Mouse (Mus musculus): ENCODE measurements at regions not wholly inside any gene's neighbourhood (a gene's known extent, or its start where the extent isn't known, plus 50 kb on each side); places are given as distances from the start of the nearest gene placed in this dataset.

DNA sequence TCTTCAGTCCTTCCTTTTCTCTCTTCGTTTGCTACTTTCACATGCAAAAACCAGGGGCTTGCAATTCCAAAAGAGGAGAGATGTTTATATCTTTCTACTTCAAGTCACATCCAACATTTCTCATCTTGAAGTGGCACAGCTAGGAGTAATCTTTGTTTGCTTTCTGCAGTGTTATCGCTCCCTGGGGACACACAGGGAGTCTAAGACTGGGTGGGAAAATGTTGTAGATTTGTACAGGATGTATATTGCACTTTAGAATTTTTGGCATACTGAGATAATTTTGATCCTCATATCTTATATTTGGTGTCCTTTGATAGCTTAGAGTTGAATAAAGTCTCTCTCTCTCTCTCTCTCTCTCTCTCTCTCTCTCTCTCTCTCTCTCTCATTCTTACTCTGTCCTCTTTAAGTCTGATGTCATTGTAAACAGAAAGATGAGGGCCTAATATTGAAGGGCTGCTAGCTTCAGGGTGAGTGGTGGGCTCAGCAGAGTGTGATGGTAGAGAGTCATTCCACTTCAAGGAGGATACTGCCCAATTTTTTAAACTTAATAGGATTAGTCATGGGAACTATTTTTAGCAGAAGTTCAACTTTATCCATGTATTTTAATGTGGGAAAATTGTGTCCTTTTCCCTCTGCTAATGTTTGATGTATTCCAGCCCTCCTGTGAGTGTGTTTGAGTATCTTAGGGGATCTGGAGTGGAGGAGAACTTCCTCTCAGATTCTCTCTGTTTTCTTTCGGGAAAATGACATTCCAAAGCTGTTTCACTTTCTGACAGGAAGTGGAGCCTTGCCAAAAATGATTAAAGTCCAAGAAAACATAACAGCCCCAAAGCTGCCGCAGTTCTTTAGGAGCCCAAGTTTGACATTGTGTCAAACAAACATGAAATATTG lies 397.3 kb upstream of the Zeb2 start:
- no peak for DNase-seq (ENCODE audit: low read depth, low spot score)

DNA sequence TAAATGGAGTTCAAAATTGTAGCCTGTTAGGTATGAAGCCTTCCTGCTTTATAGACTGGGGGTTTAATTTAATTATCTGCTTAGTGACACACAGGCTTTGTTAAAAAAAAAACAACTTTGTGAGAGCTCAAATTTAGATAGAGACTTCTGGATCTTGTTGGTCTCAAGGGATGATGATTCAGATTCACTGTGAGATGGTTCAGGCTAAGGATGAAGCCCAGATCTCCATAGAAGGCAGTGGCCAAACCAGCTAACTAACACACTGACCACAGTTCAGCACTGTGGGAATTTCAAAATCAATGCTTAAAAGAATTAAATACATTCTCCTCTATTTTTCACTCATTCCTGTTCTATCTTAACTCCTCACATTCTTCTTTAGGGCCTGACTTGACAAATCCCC lies 395.7 kb upstream of the Zeb2 start:
- DNase-seq (ENCODE audit: low read depth, low spot score) = no peak

DNA sequence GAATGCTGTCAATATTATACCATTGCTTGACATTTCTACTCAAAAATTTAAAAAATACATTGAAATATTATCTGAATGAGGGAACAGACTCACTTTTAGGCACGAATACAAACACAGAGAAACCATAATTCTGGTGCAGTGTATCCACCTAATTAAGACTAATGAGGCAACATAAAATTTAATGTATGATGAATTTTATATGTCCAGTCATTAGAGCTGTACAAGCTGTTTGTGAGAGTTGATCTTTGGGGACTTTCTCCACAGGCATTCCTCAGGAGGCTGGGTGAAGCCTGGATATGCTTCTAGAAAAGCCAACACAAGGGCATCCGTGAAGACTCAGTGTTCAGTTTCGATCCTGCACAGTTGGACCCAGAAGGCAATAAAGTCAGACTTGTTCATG lies 394.6 kb upstream of the Zeb2 start:
- DNase-seq (ENCODE audit: low read depth, low spot score) = no peak

DNA sequence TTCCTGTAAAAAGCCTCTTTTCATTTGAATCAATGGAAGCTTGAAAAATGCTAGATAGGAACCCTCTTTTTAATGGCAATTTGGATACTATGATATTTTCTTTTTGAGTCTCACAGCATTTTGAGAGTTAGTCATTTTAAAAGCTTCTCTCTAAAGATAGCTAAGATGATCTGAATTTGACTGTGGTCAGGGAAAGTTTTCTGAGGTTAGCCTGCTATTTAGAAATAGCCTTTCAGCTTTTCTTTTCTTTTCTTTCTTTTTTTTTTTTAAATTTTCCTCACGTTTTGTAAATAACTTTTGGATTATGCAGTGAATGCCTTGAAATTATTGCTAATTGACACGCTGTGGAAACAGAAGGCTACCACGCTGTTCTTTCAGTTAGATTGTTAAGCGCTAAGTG lies 387.3 kb upstream of the Zeb2 start:
- no peak for DNase-seq (ENCODE audit: low read depth, low spot score)

DNA sequence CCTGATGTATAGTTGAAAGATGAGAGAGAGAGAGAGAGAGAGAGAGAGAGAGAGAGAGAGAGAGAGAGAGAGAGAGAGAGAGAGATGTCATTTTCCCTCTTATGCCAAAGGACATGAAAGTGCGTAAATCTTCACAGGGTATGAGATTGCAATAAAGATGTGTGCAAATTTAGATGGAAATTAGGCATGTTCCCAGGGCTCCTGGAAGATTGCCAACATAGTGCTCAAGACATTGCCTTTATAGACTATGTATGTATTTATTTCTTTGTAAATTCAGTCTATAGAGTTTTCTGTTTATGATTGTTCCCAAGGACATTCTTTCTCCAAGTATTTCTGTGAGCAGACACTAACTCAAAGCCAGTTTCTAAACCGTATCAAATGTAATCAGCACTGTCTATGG lies 376.5 kb upstream of the Zeb2 start:
- no peak for DNase-seq (ENCODE audit: low read depth, low spot score)

DNA sequence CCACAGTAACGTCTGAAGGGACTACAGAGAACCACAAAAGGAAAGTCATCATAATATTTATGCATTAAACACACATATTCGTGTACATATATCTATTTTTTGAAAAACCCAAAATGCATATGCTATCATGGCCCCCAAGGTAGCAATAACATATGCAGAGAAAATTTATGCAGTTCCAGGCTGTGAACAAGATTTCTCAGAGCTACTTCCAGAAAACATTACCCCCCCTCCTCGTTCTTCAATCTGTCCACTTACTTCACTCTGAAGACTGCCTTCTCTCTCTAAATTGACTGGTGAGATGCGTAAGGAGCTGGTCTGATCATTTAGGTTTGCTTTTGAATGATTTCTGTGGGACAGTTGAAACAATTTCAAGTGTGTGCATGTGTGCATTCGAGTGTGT lies 369.3 kb upstream of the Zeb2 start:
- no peak for DNase-seq (ENCODE audit: low read depth, low spot score)

DNA sequence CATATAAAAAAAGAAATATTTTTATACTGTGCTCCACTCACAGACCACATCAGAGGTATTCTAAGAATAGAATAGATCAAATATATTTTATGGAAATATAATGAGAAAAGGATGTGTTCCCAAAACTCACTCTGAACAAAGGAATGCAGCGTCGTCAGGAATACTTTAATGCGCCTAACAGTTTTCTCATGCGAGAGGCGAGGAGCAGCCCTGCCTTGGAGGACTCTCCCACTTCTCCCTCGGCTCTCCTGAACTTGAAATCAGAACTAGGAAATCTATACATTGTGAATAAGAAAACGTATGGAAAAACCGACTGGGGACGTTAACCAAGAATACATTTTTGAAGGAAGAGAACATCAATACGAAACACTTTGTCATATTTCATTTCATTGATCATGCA lies 368.3 kb upstream of the Zeb2 start:
- DNase-seq (ENCODE audit: low read depth, low spot score) = no peak

DNA sequence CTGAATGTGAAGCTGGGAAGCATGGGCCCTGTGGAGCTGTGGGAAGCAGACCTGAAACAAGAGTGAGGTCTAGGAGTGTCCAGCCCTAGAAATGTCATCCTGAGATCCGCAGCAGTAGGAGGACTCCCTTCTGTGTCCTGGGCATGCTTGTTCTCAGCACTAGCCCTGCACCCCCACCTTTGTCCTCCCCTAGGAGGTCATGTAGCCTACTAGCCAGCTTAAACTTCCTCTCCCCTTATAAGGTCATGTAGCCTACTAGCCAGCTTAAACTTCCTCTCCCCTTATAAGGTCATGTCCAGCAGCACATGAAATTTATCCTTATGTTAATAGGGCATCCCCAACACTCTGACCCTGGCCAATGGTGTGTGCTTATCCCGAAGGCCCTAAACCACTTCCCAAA lies 363.5 kb upstream of the Zeb2 start:
- DNase-seq (ENCODE audit: low read depth, low spot score) = no peak

DNA sequence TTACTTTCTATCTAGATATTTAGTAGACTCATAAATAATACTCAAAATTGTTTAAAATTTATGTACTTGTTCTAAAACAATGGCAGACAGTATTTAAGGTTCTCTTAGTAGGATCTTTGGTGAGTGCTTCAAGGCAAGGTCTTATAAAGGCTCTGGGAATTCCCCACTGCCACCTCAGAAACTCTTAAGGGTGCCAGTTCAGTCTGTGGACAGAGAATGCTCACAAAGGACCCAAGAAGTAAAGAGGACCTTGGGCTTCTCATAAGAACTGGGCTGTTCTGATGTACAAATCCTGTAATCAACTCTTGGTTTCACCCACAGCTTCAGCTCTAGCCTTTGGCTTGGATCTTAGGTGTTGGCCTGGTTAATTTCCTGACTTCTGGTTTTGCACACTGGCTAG lies 358.8 kb upstream of the Zeb2 start:
- DNase-seq (ENCODE audit: low read depth, low spot score) = no peak

DNA sequence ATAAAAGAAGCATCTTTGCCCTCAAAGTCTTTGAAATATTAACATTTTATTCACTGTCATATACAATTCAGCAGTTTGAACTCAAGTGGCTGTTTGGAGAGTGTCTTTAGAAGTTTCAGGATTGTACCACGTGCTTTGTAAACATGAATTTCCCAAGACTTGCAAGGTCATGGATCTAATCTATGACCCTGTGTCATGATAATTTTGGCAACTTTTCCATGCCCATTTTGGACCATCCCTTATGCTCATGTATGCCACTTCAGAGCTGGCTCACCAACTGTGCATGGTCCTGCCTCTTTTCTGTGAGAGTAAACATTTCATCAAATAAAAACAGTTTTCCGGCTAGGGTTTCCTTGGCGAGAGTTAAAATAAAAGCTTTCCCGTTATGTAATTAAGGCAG lies 347.1 kb upstream of the Zeb2 start:
- DNase-seq (ENCODE audit: low read depth, low spot score) = no peak

DNA sequence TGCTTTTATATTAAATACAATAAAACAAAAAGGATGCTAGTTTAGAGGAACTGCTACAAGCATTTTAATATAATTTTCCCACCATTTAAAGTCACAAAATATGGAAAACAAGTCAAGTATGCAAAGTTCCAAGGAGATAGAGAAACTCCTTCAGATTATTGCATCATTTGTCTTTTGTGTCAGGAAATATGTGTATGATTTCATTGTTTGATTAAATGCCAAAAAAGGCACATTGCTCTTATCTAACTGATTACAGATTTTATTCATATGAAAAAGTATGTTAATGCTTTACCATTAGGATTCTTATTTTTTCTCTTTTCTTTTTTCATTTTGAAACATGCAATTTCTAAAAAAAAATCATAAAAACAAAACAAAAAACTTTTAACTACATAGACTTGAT lies 342.2 kb upstream of the Zeb2 start:
- DNase-seq (ENCODE audit: low read depth, low spot score) = no peak

DNA sequence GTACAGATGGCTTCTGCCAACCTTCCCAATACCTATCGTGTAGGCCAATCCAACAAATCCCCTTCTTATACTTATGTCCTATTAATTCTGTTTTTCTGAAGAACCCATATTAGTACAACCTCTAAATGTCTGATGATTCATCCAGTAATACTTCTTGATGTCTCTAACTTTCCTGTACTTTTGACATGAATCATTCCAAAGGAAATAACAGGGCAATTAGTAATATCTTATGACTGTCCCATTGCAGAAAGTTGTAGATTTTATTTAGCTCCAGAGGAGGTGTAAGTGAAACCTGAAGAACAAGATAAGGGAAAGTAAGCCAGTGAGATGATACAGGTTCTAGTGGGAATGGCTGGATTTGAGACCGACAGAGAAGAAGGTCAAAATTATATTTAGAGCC lies 337.6 kb upstream of the Zeb2 start:
- no peak for DNase-seq (ENCODE audit: low read depth, low spot score)

DNA sequence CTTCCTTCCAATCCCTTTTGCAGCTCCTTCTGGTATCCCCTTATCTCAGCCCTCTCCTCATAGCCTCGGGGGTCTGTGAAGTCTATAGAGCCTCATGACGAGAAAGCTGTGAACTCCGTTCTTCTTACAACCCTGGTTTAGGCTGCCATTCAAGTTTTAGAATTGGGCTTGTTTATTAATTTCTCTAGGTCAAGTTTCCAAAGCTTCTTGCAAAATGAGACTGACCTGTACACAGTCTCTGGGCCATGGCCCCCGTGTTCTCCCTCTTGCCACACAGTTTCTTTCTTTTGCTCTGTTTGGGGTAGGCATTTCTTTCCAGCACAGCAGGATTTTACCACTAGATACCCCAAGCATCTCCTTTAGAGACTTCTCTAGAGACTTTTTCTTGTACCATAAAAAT lies 322.0 kb upstream of the Zeb2 start:
- no peak for DNase-seq (ENCODE audit: low read depth, low spot score)

DNA sequence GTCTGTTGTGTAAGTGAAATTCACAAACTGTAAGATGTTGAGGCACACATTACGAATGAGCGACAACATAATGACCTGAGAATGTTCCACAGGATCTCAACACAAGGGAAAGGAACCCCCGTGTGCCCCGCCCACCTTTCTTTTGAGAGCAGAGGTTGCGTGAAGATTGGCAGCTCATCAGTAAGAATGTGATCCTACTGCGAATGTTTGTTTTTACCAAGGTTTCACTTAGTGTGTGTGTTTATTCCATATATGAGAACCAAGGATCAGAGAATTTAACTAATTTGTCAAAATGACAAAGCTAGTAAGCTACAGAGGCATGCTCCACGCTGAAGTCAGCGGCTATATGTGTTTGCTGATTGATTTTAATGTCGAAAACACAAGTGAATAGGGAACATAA lies 321.5 kb upstream of the Zeb2 start:
- no peak for DNase-seq (ENCODE audit: low read depth, low spot score)

DNA sequence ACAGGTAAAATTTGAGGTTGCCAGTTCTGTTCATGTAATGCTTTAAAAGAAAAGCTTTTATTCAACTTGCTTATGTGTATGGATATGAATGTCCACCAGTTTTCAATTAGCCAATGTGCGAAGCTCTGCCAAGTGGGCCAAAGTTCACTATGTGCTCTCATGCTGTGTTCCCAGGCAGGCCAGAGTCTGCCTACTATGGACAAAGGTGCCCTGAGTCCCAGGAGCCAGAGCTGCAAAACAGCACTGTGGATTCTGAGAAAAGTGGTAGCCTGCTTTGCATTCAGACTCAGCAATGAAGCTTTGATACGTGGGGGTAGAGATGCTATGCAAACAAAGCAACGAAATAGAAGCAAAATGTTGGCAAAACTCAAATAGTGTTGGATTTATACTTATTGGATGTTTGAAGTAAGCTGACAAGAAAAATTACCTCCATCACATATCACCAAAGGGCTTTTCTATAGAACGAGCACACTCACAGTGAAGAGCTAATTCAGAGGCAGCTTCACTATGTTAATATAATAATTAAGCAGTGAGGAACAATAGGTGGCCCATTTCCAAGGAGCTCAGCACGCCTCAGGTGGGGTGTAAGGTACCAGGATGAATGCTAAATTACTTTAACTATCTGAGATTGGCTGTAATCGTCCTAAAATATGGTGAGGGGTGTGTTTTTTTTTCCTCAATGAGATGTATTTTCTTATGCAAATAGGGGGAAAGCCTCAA lies 318.2 kb upstream of the Zeb2 start:
- DNase-seq (ENCODE audit: low read depth, low spot score) = no peak

DNA sequence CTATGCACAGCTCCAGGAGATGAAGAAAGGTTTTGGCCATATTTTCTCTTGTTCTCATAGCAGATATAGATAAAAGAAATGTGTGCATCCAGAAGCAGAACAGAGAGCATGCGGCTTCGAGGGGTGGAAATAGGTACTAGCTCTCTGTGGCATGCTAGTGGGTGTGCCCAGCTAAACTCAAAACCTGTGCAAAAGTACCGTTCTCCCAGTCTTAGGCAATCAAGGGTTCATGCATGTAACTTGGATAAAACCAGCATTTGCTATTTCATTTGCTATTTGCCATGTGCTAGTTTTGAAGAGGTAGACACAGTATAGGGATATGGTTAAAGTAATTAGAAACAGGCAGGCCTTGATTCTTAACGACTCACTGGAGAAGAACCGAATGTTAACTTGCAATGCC lies 317.6 kb upstream of the Zeb2 start:
- no peak for DNase-seq (ENCODE audit: low read depth, low spot score)

DNA sequence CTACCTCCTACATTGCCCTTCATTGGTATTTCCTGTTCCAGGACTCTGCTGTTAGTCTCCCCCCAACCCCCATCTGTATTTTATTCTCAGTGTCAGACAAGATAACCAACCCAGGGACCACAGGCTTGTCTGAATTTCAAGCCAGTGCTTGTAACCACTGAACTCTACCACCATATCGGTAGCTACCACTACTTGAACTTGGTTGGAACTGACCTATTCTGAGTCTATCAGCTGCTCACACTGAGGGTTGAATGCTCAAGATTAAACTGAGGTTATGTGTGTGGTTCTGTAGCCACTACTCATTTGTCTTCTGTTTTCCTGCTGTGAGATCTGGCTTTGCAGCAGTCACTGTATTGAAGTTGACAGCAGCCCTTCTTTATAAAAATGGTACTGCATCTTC lies 317.0 kb upstream of the Zeb2 start:
- DNase-seq (ENCODE audit: low read depth, low spot score) = no peak

DNA sequence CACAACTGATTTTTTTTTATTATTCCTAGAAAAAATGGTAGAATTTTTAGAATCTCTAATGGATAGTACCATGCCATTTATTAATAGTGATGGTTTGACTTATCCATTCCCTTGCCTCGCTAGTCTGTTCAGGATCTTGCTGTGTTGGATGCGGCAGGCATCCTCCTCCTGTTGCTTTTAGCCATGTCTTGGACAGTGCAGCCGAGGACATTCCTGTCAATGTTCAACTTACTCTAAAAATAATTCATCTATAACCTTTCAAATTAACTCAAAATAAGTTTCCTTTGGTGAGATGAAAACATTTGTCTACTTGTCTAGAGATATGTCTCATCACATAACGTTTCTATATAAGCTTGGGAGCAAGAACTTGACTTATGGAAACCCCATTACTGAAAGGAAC lies 314.2 kb upstream of the Zeb2 start:
- no peak for DNase-seq (ENCODE audit: low read depth, low spot score)

DNA sequence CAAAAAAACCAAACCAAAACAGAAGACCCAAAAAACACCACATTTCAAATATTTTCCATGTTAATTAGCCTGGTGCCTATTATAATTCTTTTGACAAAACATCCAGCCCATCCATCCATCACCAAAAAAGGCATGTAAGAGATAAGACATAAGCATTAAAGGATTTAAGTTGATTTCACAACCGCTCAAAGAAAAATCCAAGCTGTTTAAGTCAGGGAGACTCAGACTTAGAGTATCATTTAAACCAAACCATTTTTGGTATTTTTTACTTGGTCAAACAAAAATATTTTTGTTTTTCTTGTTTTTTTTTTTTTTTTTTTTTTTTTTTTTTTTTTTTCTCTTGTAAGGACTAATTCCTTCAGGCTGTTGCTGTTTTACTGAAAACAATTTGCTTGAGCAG lies 304.6 kb upstream of the Zeb2 start:
- no peak for DNase-seq (ENCODE audit: low read depth, low spot score)

DNA sequence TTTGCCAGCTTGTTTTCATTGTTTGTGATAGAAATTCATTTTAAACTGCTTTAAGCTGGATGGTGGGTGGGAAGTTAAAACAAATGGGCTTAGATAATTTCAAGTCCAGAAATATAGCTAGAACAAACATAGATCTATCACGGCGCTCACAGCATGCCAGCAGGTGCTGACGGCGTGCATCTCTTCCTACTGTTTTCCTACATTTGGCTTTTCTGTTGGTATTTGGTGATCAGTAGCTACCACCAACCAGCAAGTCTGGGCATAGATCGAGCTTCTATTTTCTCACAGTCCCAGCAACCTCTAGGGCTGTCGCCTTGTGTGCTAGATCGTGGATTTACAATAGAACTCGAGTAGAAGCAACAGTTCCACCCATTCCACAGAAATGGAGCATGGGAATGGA lies 290.9 kb upstream of the Zeb2 start:
- DNase-seq (ENCODE audit: low read depth, low spot score) = no peak

DNA sequence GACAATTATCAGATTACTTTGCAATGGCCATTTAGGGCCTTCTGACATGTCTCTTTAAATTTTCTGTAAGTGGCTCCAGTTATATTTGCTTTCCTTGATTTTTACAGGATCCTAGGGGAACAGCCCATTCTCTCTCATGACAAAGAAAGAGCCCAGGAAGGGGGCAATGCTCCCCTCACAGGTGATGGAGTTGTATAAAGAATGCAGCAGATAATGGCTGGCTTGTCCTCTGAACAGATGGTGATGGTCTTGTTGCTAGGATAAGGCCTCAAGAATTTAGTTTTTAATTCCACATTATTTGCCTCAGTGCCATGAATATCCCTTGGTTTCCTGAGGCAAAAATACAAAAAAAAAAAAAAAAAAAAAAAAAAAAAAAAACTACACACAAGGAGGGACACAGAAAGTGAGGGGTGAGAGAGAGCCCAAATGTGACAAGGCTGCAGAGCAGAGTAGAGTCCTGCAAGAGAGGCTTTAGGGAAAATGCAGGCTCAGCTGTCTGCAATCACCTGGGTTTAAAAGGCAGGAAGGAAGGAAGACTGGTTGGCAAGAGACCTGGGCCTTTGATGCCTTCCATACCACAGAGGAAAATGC lies 272.8 kb upstream of the Zeb2 start:
- DNase-seq (ENCODE audit: low read depth, low spot score) = no peak

DNA sequence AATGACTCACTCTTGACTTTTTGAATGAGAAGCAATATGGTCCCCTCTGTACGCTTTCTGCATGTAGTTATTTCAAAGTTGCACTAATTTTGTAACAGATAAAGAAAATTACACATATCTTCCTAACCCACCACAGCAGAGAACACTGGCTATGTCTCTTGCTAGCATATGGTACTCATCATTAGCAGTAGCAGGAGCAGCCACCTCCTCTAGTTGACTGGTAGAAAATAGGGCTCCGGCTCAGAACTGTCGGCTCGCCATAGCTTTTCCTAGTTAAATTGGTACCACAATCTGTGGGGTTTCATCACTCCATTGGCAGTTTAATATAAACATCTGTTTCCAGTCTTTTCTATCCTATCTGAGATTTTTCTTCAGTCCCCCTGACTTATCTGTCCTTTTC lies 254.1 kb upstream of the Zeb2 start:
- no peak for DNase-seq (ENCODE audit: low read depth, low spot score)

DNA sequence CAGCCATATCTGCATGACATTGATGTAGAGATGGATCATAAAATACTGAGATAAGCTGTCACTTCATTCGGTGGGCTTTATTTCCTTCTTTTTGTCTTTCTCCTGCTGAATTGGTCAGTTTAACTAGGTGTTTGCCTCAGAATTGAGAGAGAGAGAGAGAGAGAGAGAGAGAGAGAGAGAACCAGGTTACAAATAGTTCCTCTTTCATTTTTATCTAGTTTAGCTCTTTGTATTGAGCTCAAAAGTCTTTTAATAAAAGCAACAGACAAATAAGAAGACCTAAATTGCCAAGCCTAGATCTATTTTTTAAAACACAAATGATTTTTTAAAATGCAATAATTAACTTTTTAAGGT lies 253.4 kb upstream of the Zeb2 start:
- no peak for DNase-seq (ENCODE audit: low read depth, low spot score)

Data from retina, adult 2 months (tissue).